Mouse (Mus musculus): ENCODE data around the gene Ppfia2.

Gene Ppfia2

DNA sequence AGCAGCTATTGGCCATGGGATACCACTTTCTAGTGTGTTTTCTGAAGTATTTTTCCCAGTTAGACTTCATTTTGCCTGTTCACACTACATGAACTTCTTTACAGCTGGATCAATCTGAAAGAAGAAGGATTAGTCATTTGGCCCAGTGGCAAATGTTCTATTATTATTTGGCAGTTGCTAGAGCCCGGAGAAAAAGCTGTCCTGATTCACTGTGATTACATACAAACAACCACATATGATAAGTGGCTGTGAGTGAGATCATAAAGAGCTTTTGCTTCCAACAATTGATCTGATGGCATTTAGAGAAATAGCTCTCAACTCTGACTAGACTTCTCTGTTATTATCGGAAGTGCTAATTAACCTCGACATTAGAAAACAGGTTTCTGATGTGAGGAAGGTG, 440.0 kb downstream of the Ppfia2 start:
- DNase-seq (ENCODE audit: extremely low read depth, insufficient read length, low spot score) = no peak

DNA sequence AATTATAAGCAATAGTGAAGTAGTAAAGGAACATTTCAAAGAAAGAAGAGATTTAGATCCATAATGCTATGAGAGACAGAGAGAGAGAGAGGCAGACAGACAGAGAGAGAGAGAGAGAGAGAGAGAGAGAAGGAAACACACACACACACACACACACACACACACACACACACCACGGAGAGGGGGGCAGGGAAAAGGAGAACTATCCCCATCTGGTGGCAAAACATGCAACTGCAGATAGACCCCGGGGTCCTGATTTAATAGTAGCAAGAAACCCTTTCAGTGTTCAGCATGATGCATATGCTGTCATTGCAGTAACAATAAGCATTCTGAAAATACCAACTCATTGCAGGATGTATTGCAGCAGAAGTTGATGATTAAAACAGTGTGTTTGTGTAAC, 442.9 kb downstream of the Ppfia2 start:
- peak; percentile 2 for DNase-seq (ENCODE audit: extremely low read depth, insufficient read length, low spot score)

DNA sequence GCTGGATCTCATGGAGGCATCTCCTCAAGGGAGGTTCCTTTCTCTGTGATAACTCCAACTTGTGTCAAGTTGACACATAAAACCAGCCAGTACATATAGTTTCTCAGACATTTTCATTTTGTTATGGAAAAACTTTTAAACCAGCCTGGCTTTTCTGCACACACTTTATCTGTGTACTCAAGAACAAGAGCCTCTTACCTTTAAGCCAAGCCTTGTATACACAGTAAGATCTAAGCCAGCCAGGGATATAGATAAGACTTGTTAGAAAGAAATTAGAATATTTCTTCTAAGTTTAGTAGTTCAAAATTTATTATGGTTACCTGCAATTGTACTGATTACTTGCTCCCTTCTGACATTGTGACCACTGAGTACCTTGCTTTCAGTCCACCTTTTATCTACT, 444.1 kb downstream of the Ppfia2 start:
- DNase-seq (ENCODE audit: extremely low read depth, insufficient read length, low spot score) = no peak

DNA sequence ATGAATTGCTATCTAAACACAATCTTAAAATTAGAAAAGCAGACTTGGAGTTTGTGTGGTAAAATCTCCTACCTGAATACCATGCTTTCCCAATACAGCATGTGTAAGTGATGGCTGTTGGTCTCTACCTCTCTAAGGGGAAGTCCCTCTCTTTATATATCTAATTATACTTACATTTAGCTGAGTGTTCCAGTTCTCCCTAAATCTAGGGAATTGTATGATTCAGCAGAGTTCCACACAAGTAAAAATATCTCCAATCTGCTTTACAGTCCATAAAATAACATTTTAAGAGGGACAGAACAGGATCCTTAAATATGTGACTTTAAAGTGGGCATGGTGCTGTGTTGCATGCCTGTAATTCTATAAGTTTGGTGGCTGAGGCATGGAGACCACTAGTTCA, 444.7 kb downstream of the Ppfia2 start:
- DNase-seq (ENCODE audit: extremely low read depth, insufficient read length, low spot score) = no peak

DNA sequence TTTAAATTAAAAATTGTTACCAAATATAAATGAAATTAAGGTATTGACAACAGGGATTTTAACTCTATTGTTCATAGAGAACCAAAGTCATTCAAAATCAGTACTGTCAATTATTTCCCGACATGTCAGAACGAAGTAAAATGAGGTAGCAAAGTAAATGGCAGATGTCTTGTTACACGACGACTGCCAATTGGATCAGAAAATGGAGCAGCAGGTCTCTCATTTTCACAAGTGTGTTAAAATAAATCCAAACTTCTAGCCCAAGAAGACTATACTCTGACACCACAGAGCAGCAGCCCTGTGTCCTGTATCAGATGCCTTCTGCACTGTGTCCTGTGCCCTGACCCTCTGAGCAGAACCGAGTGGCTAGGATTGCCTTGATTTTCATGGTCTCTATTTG, 454.2 kb downstream of the Ppfia2 start:
- no peak for DNase-seq (ENCODE audit: extremely low read depth, insufficient read length, low spot score)

DNA sequence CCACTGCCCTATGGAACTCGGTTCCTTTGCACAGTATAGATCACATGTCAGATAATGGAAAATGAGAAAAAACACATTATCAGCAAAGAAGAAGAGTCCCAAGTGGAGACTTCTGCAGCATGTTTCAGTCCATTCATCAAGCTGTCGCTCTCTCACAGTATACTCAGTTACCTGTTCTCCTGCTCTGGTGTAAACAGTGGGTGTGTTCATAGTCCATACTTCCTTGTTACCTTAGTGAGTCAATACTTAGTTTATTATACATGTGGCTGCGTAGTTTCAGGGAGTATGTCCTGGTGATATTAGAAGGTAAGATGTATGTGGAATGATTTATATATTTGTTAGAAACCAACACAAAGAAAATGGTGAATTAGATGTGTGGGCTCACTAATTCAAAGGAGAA, 454.7 kb downstream of the Ppfia2 start:
- no peak for DNase-seq (ENCODE audit: extremely low read depth, insufficient read length, low spot score)

DNA sequence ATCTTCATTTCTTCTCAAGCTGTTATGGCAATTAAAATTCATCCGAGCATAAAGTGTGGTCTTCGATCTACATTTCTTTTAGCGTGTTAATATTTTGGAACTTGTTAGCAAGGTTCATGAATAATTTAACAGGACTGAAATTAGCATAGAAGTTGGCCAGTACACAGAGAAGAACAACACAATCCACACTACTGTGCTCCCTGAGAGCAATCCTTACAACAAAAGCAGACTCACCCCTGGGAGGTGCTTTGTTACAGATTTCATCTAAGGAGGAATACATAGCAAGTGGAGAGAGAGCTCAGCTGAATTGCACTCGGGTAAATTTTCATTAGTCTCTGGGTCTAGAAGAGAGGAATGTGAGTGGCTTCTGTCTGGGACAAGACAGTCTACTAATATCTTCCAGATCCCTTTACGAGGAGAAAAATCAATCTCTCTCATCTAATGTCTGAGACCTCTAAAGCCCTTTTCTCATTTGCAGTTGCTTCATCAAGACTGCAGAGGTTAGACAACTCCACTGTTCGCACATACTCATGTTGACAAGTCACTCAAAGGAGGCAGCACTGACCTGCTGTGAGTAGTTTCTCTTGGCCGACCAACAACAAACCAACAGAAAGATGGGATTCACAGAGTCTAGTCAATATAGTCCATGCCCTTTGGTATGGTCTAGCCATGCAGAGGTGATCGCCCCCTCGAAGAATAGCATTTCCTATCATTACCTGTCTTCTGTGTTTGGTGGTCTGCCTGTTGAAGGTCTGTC, 458.6 kb downstream of the Ppfia2 start:
- DNase-seq (ENCODE audit: extremely low read depth, insufficient read length, low spot score) = no peak

DNA sequence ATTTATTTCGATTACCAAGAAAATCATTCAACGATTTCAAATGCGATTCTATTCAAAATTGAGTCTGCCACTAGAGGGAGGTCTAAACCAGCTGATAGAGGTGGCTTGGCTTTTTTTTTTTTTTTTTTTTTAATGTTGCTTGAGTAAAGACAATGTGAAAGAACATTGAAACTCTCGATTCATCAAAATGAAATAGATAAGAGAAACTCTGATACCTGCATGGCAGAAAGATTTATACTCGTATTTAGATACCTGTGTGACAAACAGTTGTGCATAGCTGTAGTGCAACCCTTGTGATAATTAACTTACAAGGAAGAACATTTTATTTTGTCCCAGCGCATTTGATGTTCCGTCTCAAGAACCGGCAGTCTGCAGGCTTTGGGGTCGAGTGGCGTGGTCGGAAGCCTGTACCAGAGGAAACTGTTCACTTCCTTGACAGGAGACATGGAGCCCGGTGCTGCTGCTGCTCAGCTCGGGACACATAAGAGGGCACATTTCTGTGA, 462.5 kb downstream of the Ppfia2 start:
- DNase-seq (ENCODE audit: extremely low read depth, insufficient read length, low spot score) = peak; percentile 7

DNA sequence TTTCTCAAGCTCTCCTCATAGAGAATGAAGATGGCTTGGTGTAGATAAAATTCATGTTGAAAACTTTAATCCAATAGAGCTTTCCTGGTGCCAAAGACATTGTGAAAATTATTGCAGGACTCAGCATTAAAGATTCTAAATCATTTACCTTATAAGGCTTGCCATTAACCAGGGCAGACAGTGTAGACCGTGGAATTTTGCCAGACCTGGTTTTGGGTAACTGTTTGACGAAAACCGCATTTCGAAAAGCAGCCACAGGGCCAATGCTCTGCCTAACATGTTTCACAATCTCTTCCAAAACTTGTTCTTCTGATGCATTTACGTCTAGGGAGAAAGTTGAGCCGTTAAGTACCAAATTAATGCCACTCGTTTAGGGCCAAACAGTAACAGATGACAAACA, 466.9 kb downstream of the Ppfia2 start:
- DNase-seq (ENCODE audit: extremely low read depth, insufficient read length, low spot score) = no peak

DNA sequence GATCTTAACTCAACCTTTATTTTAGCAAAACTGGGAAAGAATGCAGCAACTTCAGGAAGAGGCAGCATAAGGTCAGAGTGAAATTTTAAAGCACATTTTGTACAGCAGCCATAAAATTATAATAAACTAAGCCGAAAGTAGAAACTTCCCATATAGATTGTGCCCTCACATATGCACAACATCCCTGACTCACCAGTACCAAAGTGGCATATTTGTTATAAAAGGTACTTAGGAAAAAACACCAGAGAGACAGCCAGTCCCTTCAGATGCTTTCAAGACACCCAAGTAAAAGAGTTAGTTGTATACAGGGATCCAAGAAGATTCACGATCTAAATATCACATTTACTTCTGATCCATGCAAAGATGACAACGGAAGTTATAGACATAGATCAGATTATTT, 468.7 kb downstream of the Ppfia2 start:
- no peak for DNase-seq (ENCODE audit: extremely low read depth, insufficient read length, low spot score)

DNA sequence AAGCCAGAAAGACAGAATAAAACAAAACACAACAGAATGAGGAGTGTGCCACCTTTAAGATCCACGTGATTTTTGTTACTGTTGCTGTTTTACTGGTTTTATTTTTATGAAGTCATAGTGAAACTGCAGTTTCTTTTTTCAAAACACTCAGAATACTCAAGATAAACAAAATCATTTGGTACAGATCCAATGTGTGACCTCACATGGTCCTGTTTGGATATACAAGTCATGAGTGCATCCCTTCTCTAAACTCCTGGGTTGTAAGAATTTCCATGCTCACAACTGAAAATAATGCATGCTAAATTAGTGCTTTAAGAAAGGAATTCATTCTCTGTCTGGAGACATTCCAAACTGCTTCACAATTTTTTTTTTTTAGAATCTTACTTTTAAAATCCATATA, 469.3 kb downstream of the Ppfia2 start:
- no peak for DNase-seq (ENCODE audit: extremely low read depth, insufficient read length, low spot score)

DNA sequence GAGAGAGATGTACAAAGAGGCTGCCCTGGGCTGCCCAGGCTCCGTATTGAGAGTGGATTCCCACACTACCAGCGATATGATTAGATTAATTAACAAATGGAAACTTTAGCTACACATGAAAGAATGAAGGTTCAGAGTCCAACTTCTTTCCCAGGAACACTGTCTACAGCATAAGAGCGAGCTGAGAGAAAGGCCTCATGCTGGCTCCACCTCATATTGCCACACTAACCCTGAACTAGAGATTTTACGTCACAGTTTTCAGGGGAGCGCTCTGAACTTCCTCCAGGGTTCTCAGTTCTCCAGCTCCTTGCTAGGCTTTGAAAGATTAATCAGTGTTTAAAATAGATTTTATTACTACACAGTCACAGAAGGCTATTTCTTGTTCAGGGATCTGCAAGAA, 471.2 kb downstream of the Ppfia2 start:
- no peak for DNase-seq (ENCODE audit: extremely low read depth, insufficient read length, low spot score)

DNA sequence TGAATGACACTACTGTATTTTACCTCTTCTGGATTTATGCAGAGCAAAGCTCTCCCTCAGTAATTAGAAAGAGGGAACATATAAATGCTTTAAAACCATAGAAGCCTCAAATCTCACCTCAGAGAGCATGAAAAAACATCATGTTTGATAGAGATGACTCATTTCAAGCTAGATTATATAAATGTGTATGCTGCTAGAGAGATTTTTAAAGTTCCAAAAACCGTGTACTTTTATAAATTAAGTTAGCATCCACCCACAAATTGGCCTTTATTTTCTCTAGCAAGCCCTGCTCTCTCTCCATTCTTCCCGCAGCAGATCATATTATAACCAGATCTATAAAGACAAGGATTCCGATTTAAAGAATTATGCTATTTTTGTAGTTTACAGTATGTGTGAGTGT, 488.9 kb downstream of the Ppfia2 start:
- no peak for DNase-seq (ENCODE audit: extremely low read depth, insufficient read length, low spot score)

DNA sequence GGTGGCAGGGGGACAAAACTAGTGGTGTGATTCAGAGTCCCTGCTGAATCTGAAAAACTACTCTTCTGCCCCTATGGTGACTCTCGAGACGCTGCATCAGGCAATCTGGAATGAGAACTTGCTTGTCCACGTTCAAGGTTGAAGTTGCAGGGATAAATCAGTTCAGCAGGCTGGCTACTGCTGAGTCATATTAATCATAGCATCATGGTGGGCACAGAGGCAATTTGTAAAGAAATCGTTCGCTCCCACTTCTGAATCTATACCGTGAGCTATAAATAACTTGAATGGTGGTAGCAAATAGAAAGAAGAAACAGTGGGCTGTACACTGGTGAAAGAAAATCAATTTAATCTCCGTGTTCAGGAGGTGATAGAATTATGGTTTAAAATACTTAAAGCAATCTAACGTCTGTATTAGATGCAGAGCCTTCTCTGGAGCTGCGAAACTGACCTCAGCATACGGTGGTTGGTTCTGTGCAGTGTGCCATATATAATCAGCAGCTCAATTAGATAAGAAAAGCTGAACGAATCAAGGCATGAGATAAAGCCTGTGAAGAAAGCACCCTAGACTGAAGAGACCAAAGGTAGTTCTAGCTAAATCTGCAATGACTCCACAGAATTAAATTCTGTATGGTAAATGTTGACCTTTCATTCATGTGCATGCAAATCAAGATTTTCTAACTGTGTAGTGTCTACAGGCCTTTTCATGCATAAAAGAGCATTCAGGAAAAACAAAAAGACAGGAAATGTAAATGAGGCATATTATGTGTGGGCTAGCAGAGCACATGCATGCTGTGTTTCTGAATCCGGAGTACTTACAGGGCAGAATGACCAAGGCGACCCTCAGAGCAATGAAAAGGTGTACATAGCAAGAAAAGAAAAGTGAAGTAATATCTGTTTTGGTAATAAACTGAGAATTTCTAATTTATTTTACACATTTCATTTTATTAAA, 505.3 kb downstream of the Ppfia2 start:
- DNase-seq (ENCODE audit: extremely low read depth, insufficient read length, low spot score) = no peak

Data from 3134 (cell line).